Mouse (Mus musculus): ENCODE measurements around the gene Prelid3b. TPM values are rescaled to one million over a fixed set of nuclear protein-coding genes. Genes with fewer than 3 reads are reported as not detected.

Prelid3b gene
- total RNA-seq, 4 experiments from 2014 or later, result 42.6 to 54.6 (median 49.4) TPM

GRCm38 (mm10) chr2:174463370-174463769 lies 9.5 kb downstream of the Prelid3b start:
- no peak for DNase-seq (ENCODE audit: low spot score in 2 of 2)

- DNase-seq (ENCODE audit: low spot score in 2 of 2), result no peak
Observed at GRCm38 (mm10) chr2:174459365-174459764, 13.5 kb downstream of the Prelid3b start.

GRCm38 (mm10) chr2:174453681-174454080 lies 19.2 kb downstream of the Prelid3b start:
- DNase-seq (ENCODE audit: low spot score in 2 of 2), result no peak

GRCm38 (mm10) chr2:174450353-174450752 lies 22.5 kb downstream of the Prelid3b start, which contains the start of gene Tubb1:
Gene Tubb1 (plus strand): TSS chr2:174450695.
- no peak for DNase-seq (ENCODE audit: low spot score in 2 of 2)

- no peak for DNase-seq (ENCODE audit: low spot score in 2 of 2)
Observed at GRCm38 (mm10) chr2:174448405-174448804, 24.5 kb downstream of the Prelid3b start.

- DNase-seq (ENCODE audit: low spot score in 2 of 2), result no peak
Observed at GRCm38 (mm10) chr2:174446905-174447304, 26.0 kb downstream of the Prelid3b start.

- no peak for DNase-seq (ENCODE audit: low spot score in 2 of 2)
Observed at GRCm38 (mm10) chr2:174446492-174446891, 26.4 kb downstream of the Prelid3b start.

GRCm38 (mm10) chr2:174445018-174445417 lies 27.9 kb downstream of the Prelid3b start:
- DNase-seq (ENCODE audit: low spot score in 2 of 2), result no peak

- no peak for DNase-seq (ENCODE audit: low spot score in 2 of 2)
Observed at GRCm38 (mm10) chr2:174444359-174444758, 28.5 kb downstream of the Prelid3b start.

GRCm38 (mm10) chr2:174443046-174443445 lies 29.8 kb downstream of the Prelid3b start:
- no peak for DNase-seq (ENCODE audit: low spot score in 2 of 2)

GRCm38 (mm10) chr2:174442460-174442859 lies 30.4 kb downstream of the Prelid3b start:
- DNase-seq (ENCODE audit: low spot score in 2 of 2), result no peak

- no peak for DNase-seq (ENCODE audit: low spot score in 2 of 2)
Observed at GRCm38 (mm10) chr2:174441898-174442297, 31.0 kb downstream of the Prelid3b start.

GRCm38 (mm10) chr2:174439961-174440360 lies 32.9 kb downstream of the Prelid3b start:
- DNase-seq (ENCODE audit: low spot score in 2 of 2), result no peak

- DNase-seq (ENCODE audit: low spot score in 2 of 2), result no peak
Observed at GRCm38 (mm10) chr2:174439450-174439838, 33.4 kb downstream of the Prelid3b start.

- DNase-seq (ENCODE audit: low spot score in 2 of 2), result no peak
Observed at GRCm38 (mm10) chr2:174438737-174439449, 34.0 kb downstream of the Prelid3b start, which contains the start of gene Ctsz. Gene Ctsz (minus strand): TSS chr2:174439039.

GRCm38 (mm10) chr2:174438181-174438580 lies 34.7 kb downstream of the Prelid3b start:
- DNase-seq (ENCODE audit: low spot score in 2 of 2), result no peak

- DNase-seq (ENCODE audit: low spot score in 2 of 2), result no peak
Observed at GRCm38 (mm10) chr2:174437697-174437982, 35.2 kb downstream of the Prelid3b start.

GRCm38 (mm10) chr2:174436916-174437696 lies 35.8 kb downstream of the Prelid3b start:
- no peak for DNase-seq (ENCODE audit: low spot score in 2 of 2)

GRCm38 (mm10) chr2:174436076-174436701 lies 36.7 kb downstream of the Prelid3b start:
- no peak for DNase-seq (ENCODE audit: low spot score in 2 of 2)

GRCm38 (mm10) chr2:174434943-174435342 lies 37.9 kb downstream of the Prelid3b start:
- DNase-seq (ENCODE audit: low spot score in 2 of 2), result no peak

- DNase-seq (ENCODE audit: low spot score in 2 of 2), result no peak
Observed at GRCm38 (mm10) chr2:174428996-174429591, 43.8 kb downstream of the Prelid3b start.
